Mouse (Mus musculus): Measurements from ENCODE around the gene Vbp1. TPM values are rescaled to one million over a fixed set of nuclear protein-coding genes. Genes with fewer than 3 reads are reported as not detected.

Vbp1 gene
- polyA plus RNA-seq (2012; fragmentation: generic; extraction: Trizol) = 10 to 100 TPM in 1 of 2 experiments, 1 to 10 TPM in 1; 2.4 to 16.1 TPM

GRCm38 (mm10) chrX:75514179-75514972 is at the start of gene Vbp1:
Vbp1 (plus strand) TSS chrX:75514299.

DNA sequence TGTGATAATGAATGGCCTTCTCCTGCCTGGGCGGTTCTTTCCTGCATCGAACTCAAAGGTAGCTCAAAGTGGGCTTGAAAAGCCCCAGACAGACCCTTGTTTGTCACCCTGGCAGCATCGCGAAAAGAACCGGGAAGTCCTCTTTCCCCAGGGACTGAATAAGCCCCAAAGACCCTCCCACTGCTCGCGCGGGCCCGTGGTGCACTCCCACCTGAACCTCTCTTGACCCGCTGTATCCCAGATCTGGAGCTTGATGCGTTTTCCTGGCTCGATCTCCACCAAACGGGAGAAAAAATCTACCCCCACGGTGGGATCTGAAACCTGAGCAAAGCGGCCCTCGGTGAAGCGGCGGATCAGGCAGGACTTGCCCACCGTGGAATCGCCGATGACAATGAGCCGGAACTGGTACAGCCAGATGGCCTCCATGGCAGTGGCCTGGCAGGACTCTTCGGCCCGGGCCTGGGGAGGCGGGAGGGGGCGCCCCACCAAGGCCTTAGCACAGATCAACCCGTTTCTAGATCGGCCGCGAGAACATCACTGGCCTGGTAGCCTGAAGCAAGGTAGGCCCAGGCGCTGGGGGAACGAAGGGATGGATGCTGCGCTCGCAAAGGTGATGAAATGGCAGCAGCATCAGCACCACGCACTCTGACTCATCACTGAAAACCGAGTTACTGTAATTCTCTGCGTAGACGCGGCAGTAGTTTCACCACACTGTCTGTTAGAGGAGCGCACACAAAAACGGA is 63.7 kb downstream of the Vbp1 start, which contains the start of gene Rab39b:
Rab39b (minus strand) TSS at position 650 of the 743 bp plus-strand sequence.

Other genes with a start within 250 kb of the Vbp1 start
- gene Fundc2, start 131.9 kb upstream of the Vbp1 start, polyA plus RNA-seq (2012; fragmentation: generic; extraction: Trizol) = 10 to 100 TPM in 1 of 2 experiments, 1 to 10 TPM in 1; 8.7 to 50.3 TPM
- gene F8, start 131.7 kb upstream of the Vbp1 start, polyA plus RNA-seq (2012; fragmentation: generic; extraction: Trizol) = under 1 TPM; 0.07 to 0.58 TPM
- 1 to 10 TPM in 1 of 2 experiments, under 1 TPM in 1; 0.55 to 6.6 TPM for gene Cmc4, start 97.7 kb upstream of the Vbp1 start, polyA plus RNA-seq (2012; fragmentation: generic; extraction: Trizol)
- 1 to 10 TPM in 1 of 2 experiments, under 1 TPM in 1; 0.15 to 1.1 TPM for gene Mtcp1, start 97.7 kb upstream of the Vbp1 start, polyA plus RNA-seq (2012; fragmentation: generic; extraction: Trizol)
- gene Brcc3, start 97.7 kb upstream of the Vbp1 start, polyA plus RNA-seq (2012; fragmentation: generic; extraction: Trizol) = 1 to 10 TPM; 1.0 to 6.0 TPM
- gene Rab39b, start 63.9 kb downstream of the Vbp1 start, polyA plus RNA-seq (2012; fragmentation: generic; extraction: Trizol) = 1 to 10 TPM in 1 of 2 experiments, under 1 TPM in 1; 0.76 to 1.1 TPM

Data from C3H10T1/2 (cell line).